Mouse (Mus musculus) testis, postnatal 14 days (tissue): Measurements from ENCODE around the gene Wnt1.
"Not testable (repeated sequence)": the region's sequence is repeated elsewhere in the genome, so short reads cannot be mapped to it uniquely, and the experiment has no call there.

ENCODE experiments used
- DNase-seq: peaks from one replicate; pipeline ENCODE4 v3.0.0; 2021; ENCODE audit warnings: low spot score

The Wnt1 gene

GRCm38 (mm10) chr15:98806071-98806808, 16.6 kb downstream of the Wnt1 start:
- no peak for DNase-seq

GRCm38 (mm10) chr15:98806809-98807770, 17.4 kb downstream of the Wnt1 start:
- no peak for DNase-seq

- no peak for DNase-seq
Measured at GRCm38 (mm10) chr15:98807895-98808650, 18.4 kb downstream of the Wnt1 start.

GRCm38 (mm10) chr15:98808651-98809134, 19.0 kb downstream of the Wnt1 start:
- DNase-seq, result no peak

- DNase-seq, result no peak
Measured at GRCm38 (mm10) chr15:98809390-98809789, 19.7 kb downstream of the Wnt1 start, which contains the start of gene Ddn. Gene Ddn (minus strand): TSS chr15:98809490.

- DNase-seq, result not testable (repeated sequence)
Measured at GRCm38 (mm10) chr15:98810212-98810611, 20.6 kb downstream of the Wnt1 start.

GRCm38 (mm10) chr15:98812741-98813424, 23.2 kb downstream of the Wnt1 start:
- no peak for DNase-seq

- no peak for DNase-seq
Measured at GRCm38 (mm10) chr15:98818171-98818570, 28.5 kb downstream of the Wnt1 start.

GRCm38 (mm10) chr15:98820937-98821336, 31.3 kb downstream of the Wnt1 start:
- DNase-seq, result no peak

GRCm38 (mm10) chr15:98821403-98821802, 31.7 kb downstream of the Wnt1 start:
- no peak for DNase-seq

- no peak for DNase-seq
Measured at GRCm38 (mm10) chr15:98822147-98822546, 32.5 kb downstream of the Wnt1 start.

GRCm38 (mm10) chr15:98823434-98823833, 33.8 kb downstream of the Wnt1 start:
- DNase-seq, result no peak

- no peak for DNase-seq
Measured at GRCm38 (mm10) chr15:98827611-98828011, 38.0 kb downstream of the Wnt1 start.

GRCm38 (mm10) chr15:98830736-98831683, 41.4 kb downstream of the Wnt1 start, which contains the start of gene Prkag1:
Gene Prkag1 (minus strand): TSS chr15:98831521.
- peak; percentile 94 for DNase-seq

- DNase-seq, result no peak
Measured at GRCm38 (mm10) chr15:98831684-98832035, 42.0 kb downstream of the Wnt1 start.

- no peak for DNase-seq
Measured at GRCm38 (mm10) chr15:98832161-98833058, 42.8 kb downstream of the Wnt1 start.

GRCm38 (mm10) chr15:98833281-98833680, 43.6 kb downstream of the Wnt1 start:
- no peak for DNase-seq

- no peak for DNase-seq
Measured at GRCm38 (mm10) chr15:98834059-98834458, 44.4 kb downstream of the Wnt1 start.

GRCm38 (mm10) chr15:98835291-98835690, 45.6 kb downstream of the Wnt1 start:
- no peak for DNase-seq
